Mouse (Mus musculus) limb, embryonic 14.5 days (tissue): ENCODE results near the gene Mlec. TPM values are rescaled to one million over a fixed set of nuclear protein-coding genes. Genes with fewer than 3 reads are reported as not detected.

ENCODE experiments used
- ATAC-seq: fragments of 200-750 bp; cut with Nextera tagmentation; 2 replicates; pipeline ENCODE4 v1.8.0; 2017; ENCODE audit warnings: low read depth, moderate number of reproducible peaks, moderate TSS enrichment; ENCODE audit not compliant: low FRiP score
- DNase-seq: peaks from one replicate; pipeline ENCODE4 v3.0.0-alpha.2; 2015; ENCODE audit warnings: low spot score
- H3K27ac ChIP-seq: fragments of 300-500 bp; sonication (generic); replicated peaks from 2 replicates; pipeline ENCODE4 v1.5.1; 2014; ENCODE audit warnings: low read depth, mild to moderate bottlenecking, low read length, moderate library complexity, mixed read lengths
- H3K27me3 ChIP-seq: fragments of 300-500 bp; sonication (generic); 2 replicates; pipeline ENCODE4 v1.6.1; 2014; ENCODE audit warnings: low read length, mixed read lengths; ENCODE audit not compliant: control insufficient read depth, insufficient read depth
- H3K36me3 ChIP-seq: fragments of 300-500 bp; sonication (generic); 2 replicates; pipeline ENCODE4 v1.6.1; 2014; ENCODE audit warnings: mild to moderate bottlenecking, low read length, moderate library complexity, mixed read lengths; ENCODE audit not compliant: control insufficient read depth, insufficient read depth
- H3K4me1 ChIP-seq: fragments of 300-500 bp; sonication (generic); 2 replicates; pipeline ENCODE4 v1.6.1; 2014; ENCODE audit warnings: antibody characterized with exemption, low read length, mixed read lengths; ENCODE audit not compliant: control insufficient read depth, insufficient read depth
- H3K4me2 ChIP-seq: fragments of 300-500 bp; sonication (generic); replicated peaks from 2 replicates; pipeline ENCODE4 v1.6.1; 2014; ENCODE audit warnings: low read depth, mild to moderate bottlenecking, low read length, moderate library complexity; ENCODE audit not compliant: severe bottlenecking
- H3K4me3 ChIP-seq: fragments of 300-500 bp; sonication (generic); replicated peaks from 2 replicates; pipeline ENCODE4 v1.5.1; 2014; ENCODE audit warnings: low read length
- H3K9ac ChIP-seq: fragments of 300-500 bp; sonication (generic); 2 replicates; pipeline ENCODE4 v1.6.1; 2014; ENCODE audit warnings: mild to moderate bottlenecking, low read depth, low read length, moderate library complexity; ENCODE audit not compliant: severe bottlenecking
- H3K9me3 ChIP-seq: fragments of 300-500 bp; sonication (generic); 2 replicates; pipeline ENCODE4 v1.6.1; 2016; ENCODE audit warnings: low read length; ENCODE audit not compliant: control insufficient read depth
- POLR2A ChIP-seq: fragments of 200-500 bp; IDR thresholded peaks from 2 replicates; pipeline ENCODE4 v1.8.0; 2012; ENCODE audit warnings: inconsistent platforms, mild to moderate bottlenecking, moderate library complexity, borderline replicate concordance; ENCODE audit not compliant: insufficient read depth, insufficient read length; ENCODE audit errors: extremely low read depth
- WGBS: fragments of 180-500 bp; shearing (Covaris S2); extraction: QIAGEN DNeasy Blood & Tissue Kit; methylation state at CpG from one replicate; pipeline ENCODE4 v1.1.7; 2014; 5-methylcytosine and 5-hydroxymethylcytosine counted together
- polyA plus RNA-seq, 2 experiments: library from polyadenylated mRNA; depleted of rRNA in 1 of 2; stranded (reverse) in 1 of 2; unstranded in 1 of 2; fragments of >200 nt; fragmentation: Nextera tagmentation in 1 of 2; extraction: Ambion mirVana in 1 of 2; gene quantifications; 2 replicates each; pipeline versions ENCODE4 v1.2.1 to v1.2.3; 2012 to 2014

The Mlec gene
- polyA plus RNA-seq, 2 experiments, result 73.7 to 215 TPM

DNA sequence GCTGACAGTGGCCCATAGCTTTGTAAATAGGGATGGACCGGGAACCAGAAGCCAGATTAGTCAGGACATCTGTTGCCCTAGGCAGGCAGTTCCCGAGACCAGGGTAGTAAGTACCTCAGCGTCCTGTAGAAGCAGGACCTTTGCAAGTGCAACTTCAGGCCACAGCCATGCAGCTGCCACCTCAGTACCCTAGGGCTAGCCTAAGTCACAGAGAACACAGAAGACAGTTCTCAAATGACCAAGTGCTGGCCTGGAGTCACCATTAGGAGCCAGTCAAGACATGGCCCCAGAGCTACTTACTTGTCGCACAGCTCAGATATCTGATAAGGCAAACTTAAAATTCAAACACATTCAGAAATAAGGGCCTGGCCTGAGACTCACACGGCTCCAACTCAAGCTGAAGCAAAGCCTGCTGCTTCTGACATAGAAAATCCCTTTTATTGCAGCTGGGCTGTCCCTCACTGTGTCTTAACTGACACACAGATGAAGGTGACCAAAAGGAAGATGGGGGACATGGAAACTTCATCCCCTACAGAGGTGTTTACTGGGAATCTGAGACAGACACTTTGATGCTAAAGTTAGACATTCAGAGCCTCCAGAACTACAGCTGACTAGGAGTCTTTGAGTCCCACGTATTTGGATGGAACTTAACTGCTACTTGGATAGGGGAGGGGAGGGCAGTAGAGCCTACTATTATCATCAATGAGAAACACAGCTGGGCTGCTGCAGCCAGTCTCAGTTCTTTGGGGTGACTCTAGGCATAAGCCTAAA is 11.8 kb downstream of the Mlec start:
- no peaks in the 10 kb centered on the region for H3K27me3 ChIP-seq
- H3K4me1 ChIP-seq, result no peaks in the 10 kb centered on the region
- no peak for TF ChIP-seq POLR2A
- H3K9ac ChIP-seq, result no peak overlapping the region
- H3K36me3 ChIP-seq, result peaks cover 67% of the 10 kb centered on the region
- H3K4me2 ChIP-seq, result no peak overlapping the region
- no peak overlapping the region for H3K4me3 ChIP-seq
- 80% methylated on average over 6 of the region's 6 CpGs for WGBS
- ATAC-seq (no peak), DNase-seq (no peak)
- no peaks in the 10 kb centered on the region for H3K9me3 ChIP-seq
- H3K27ac ChIP-seq, result no peak overlapping the region

DNA sequence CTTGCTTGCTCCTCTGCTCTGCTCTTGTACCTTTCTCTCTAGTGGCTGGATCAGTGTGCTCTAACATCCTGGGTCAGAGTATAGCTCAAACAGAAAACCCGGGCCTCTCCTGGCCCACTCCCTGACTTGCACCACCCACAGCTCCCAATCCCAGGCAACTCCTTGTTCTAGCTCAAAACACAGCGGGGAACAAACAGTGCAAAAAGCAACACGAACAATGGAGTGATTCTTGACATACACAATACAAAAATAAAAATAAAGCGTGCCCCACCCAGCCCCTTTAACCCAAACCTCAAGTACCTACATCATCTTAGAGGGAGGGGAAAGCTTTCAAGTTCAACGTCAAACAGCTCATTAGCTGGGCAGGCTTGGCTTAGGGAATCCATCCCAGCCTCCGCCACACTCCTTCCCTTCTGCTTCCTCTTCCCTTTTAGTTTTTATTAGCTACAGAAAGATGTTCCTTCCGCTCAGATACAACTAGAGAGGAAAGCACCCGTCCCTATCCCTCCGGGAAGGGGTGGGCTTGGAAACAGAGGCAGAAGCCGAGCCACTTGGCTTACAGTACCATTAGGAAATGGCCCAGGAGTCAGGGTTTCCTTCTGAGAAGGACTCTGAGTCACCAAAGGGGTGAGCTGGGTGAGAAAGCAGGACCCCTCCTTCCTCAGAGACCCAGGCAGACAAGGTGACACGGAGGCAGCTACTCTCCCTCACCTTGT is 12.6 kb downstream of the Mlec start:
- WGBS, result 86% methylated on average over 11 of the region's 11 CpGs
- ATAC-seq (no peak), DNase-seq (no peak)
- Histone ChIP-seq H3K27me3 (no peaks in the 10 kb centered on the region), H3K9ac (no peak overlapping the region), H3K27ac (no peak overlapping the region), H3K36me3 (peaks cover 60% of the 10 kb centered on the region), H3K9me3 (no peaks in the 10 kb centered on the region), H3K4me2 (no peak overlapping the region), H3K4me3 (no peak overlapping the region), H3K4me1 (no peaks in the 10 kb centered on the region)
- no peak for TF ChIP-seq POLR2A

DNA sequence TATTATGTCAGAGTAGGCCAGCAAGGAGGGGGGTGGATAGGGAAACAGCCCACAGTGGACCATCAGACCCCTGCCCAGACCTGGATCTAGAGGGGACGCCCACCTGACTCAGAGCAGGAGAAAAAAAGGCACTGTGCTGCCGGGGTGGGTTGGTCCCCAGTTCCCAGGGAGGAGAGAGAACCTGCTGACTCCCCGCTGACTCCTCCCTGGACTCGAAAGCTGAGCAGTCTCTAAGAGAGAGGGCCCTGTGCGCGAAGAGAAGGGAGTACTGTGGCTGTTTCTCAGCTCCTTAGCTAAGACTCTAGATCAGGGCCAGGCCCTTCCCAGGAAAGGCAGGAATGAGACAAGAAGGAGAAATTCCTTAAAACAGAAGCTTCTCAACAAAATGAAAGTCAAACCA is 13.5 kb downstream of the Mlec start:
- Histone ChIP-seq H3K4me1 (no peaks in the 10 kb centered on the region), H3K9ac (no peak overlapping the region), H3K27ac (no peak overlapping the region), H3K9me3 (no peaks in the 10 kb centered on the region), H3K4me3 (no peak overlapping the region), H3K36me3 (peaks cover 50% of the 10 kb centered on the region), H3K27me3 (no peaks in the 10 kb centered on the region), H3K4me2 (no peak overlapping the region)
- no peak for ATAC-seq
- no peak for TF ChIP-seq POLR2A
- 69% methylated on average over 6 of the region's 6 CpGs for WGBS
- no peak for DNase-seq

DNA sequence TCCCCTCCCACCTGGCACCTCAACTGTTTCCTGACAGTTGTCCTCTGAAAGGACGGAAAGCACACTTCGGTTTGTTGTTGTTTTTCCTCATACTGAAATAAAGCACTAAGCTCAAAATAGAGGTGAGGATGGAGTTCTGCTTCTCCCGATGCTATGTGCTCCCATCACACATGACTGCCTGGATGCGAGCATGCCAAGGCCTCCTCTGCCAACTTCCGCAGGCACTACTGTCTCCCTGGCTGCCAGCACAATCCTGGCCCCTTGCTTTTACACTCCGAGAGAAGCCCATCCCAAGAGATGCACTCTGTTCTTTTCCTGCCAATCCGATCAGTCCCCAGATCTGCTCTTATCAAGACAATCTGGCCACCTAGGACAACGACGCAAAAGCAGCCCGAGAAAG is 14.4 kb downstream of the Mlec start:
- TF ChIP-seq POLR2A, result no peak
- 83% methylated on average over 10 of the region's 10 CpGs for WGBS
- H3K4me3 ChIP-seq, result no peak overlapping the region
- H3K27ac ChIP-seq, result no peak overlapping the region
- H3K4me1 ChIP-seq, result no peaks in the 10 kb centered on the region
- H3K27me3 ChIP-seq, result no peaks in the 10 kb centered on the region
- no peaks in the 10 kb centered on the region for H3K9me3 ChIP-seq
- DNase-seq, result no peak
- H3K36me3 ChIP-seq, result peaks cover 42% of the 10 kb centered on the region
- H3K9ac ChIP-seq, result no peak overlapping the region
- H3K4me2 ChIP-seq, result no peak overlapping the region
- no peak for ATAC-seq

DNA sequence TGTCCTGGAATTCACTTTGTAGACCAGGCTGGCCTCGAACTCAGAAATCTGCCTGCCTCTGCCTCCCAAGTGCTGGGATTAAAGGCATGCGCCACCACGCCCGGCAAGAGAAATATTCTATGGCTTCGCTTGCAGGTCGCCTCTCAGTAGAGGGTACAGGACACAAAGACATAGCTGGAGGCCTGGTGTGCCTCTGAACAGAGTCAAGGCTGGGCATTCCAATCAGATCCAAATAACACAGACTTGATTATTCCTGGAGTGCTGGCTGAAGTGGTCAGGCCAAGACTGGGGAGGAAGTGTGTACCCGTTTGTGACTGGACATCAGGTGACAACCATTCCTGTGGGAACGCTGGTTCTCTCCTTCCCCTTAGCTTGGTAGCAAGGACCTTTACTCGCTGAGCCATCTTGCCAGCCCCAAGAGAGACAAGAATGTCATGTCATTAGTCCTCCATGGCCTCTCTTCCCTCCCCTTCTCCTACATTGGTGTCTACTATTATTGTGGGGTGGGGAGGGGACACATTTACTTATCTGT is 15.7 kb downstream of the Mlec start:
- Histone ChIP-seq H3K36me3 (peaks cover 29% of the 10 kb centered on the region), H3K4me2 (no peak overlapping the region), H3K4me3 (no peak overlapping the region), H3K9ac (no peak overlapping the region), H3K27ac (no peak overlapping the region), H3K4me1 (no peaks in the 10 kb centered on the region), H3K9me3 (no peaks in the 10 kb centered on the region), H3K27me3 (no peaks in the 10 kb centered on the region)
- ATAC-seq (no peak), DNase-seq (no peak)
- no peak for TF ChIP-seq POLR2A
- 89% methylated on average over 9 of the region's 9 CpGs for WGBS
